Mouse (Mus musculus) midbrain, embryonic 12.5 days (tissue): ENCODE data around the gene Dnmt3a. TPM values are rescaled to one million over a fixed set of nuclear protein-coding genes. Genes with fewer than 3 reads are reported as not detected.

Experiments
- ATAC-seq: fragments of 200-750 bp; cut with Nextera tagmentation; 2 replicates; pipeline ENCODE4 v1.8.0; 2017; ENCODE audit warnings: low read depth, moderate TSS enrichment, moderate library complexity; ENCODE audit not compliant: low FRiP score
- H3K27ac ChIP-seq: fragments of 300-500 bp; sonication (generic); replicated peaks from 2 replicates; pipeline ENCODE4 v1.5.1; 2016; ENCODE audit warnings: mild to moderate bottlenecking
- H3K27me3 ChIP-seq: fragments of 300-500 bp; sonication (generic); 2 replicates; pipeline ENCODE4 v1.6.1; 2016; ENCODE audit warnings: mild to moderate bottlenecking
- H3K36me3 ChIP-seq: fragments of 300-500 bp; sonication (generic); 2 replicates; pipeline ENCODE4 v1.6.1; 2016
- H3K4me1 ChIP-seq: fragments of 300-500 bp; sonication (generic); 2 replicates; pipeline ENCODE4 v1.6.1; 2016
- H3K4me2 ChIP-seq: fragments of 300-500 bp; sonication (generic); replicated peaks from 2 replicates; pipeline ENCODE4 v1.6.1; 2016; ENCODE audit warnings: mild to moderate bottlenecking, moderate library complexity
- H3K4me3 ChIP-seq: fragments of 300-500 bp; sonication (generic); 2 replicates; pipeline ENCODE4 v1.5.1; 2016; ENCODE audit warnings: mild to moderate bottlenecking
- H3K9ac ChIP-seq: fragments of 300-500 bp; sonication (generic); replicated peaks from 2 replicates; pipeline ENCODE4 v1.6.1; 2016; ENCODE audit warnings: mild to moderate bottlenecking, moderate library complexity
- H3K9me3 ChIP-seq: fragments of 300-500 bp; sonication (generic); 2 replicates; pipeline ENCODE4 v1.6.1; 2016; ENCODE audit warnings: mild to moderate bottlenecking
- WGBS: fragments of 180-500 bp; shearing (Covaris S2); methylation state at CpG from one replicate; pipeline ENCODE4 v1.1.7; 2016; 5-methylcytosine and 5-hydroxymethylcytosine counted together
- polyA plus RNA-seq: library from polyadenylated mRNA; unstranded; fragments of >200 nt; fragmentation: Nextera tagmentation; extraction: Ambion mirVana; gene quantifications from 2 replicates; pipeline ENCODE4 v1.2.1, GENCODE M21; 2016

Dnmt3a gene
- polyA plus RNA-seq, 1 experiment from 2014 or later: 143 TPM

DNA sequence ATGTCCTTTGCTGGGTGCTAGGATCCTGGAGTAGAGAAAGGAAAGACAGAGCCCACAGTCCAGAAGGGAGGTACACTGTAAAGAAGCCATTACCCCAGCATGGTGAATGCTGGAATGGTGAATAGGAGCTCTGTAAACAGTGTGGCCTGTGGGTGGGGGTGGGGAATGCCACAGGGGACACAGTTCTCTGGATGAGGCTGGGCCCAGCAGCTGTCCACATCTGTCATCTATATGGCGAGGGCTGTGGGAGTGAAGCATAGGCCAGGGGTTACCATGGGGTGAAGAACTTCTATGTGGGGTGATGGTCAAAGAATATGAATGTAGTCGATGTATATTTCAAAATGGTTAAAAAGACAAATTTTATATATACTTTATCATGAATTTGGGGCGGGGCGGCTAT, 52.9 kb downstream of the Dnmt3a start:
- H3K9me3 ChIP-seq: no peaks in the 10 kb centered on the region
- no peak overlapping the region for H3K9ac ChIP-seq
- H3K27me3 ChIP-seq: no peaks in the 10 kb centered on the region
- H3K4me2 ChIP-seq: no peak overlapping the region
- H3K4me1 ChIP-seq: peaks cover 3% of the 10 kb centered on the region; the same call in 1 of the 2 replicates
- 89% methylated on average over 4 of the region's 4 CpGs for WGBS
- H3K4me3 ChIP-seq: no peak overlapping the region
- peaks cover 5% of the 10 kb centered on the region; the same call in 1 of the 2 replicates for H3K36me3 ChIP-seq
- H3K27ac ChIP-seq: no peak overlapping the region
- no peak for ATAC-seq

DNA sequence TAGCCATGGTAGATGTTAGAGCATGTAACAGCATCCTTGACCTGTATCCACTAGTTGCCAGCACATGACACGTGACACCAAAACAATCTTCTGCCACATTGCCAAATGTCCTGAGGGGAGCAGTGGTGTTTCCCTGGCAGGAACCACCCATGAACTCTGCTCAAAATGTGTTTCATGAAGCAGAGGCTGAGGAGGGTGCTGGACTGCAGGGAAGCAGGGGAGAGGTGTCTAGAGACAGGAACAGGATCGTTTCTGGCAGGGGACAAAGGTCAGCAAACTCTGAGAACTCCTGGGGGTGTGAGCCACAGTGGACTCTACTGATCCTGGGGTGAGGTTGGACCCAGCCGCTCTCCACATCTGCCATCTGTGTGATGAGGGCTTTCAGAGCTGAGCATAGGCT, 53.7 kb downstream of the Dnmt3a start:
- Histone ChIP-seq H3K27ac (no peak overlapping the region), H3K4me3 (no peak overlapping the region), H3K9ac (no peak overlapping the region), H3K36me3 (peaks cover 5% of the 10 kb centered on the region; the same call in 1 of the 2 replicates), H3K9me3 (no peaks in the 10 kb centered on the region), H3K27me3 (no peaks in the 10 kb centered on the region), H3K4me2 (no peak overlapping the region), H3K4me1 (peaks cover 3% of the 10 kb centered on the region; the same call in 1 of the 2 replicates)
- ATAC-seq: no peak
- 71% methylated on average over 3 of the region's 3 CpGs for WGBS

DNA sequence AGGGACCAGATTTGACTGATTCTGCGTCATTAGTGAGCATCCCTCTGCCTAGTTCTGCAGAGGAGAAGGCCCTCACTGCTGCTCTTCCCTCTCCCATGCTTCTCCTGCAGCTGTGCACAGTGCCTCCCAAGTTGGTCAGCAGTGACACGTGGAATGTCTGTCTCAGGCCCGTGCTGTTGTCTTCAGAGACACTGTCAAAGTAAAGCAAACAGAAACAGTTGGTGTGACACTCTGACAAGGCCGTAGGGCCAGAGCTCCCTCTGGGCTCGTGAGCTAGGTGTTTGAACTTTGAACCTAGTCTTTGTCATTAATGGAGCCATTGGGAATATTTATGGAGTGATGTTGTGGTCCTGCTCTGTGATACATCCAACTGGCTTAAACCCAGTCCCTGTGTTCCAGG, 54.2 kb downstream of the Dnmt3a start:
- no peak for ATAC-seq

DNA sequence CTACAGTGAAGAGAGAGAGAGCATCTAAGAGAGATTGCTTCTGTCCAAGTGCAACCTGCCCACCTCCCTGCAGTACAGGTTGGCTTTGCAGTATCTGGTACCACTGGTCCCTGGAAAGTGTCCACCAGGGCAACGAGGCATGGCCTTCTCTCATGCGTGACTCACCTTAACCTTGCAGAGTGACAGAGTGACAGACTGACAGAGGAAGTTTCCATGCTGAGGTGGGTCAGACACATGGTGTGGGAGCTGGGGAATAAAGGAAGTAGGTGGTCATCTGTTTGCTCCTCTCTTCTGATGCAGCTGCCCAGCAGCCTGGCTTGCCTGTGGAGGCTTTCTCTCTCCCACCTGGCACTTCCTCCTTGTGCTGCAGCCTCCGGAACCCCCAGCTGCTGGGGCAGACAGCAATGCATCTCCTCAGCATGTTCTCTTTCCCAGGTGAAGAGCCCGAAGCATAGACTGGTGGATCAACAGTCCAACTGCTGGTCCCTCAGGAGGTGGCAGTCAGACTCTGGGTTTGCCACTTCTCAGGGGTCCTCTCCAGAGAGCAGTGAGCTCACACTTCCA, 55.9 kb downstream of the Dnmt3a start:
- Histone ChIP-seq H3K9ac (no peak overlapping the region), H3K36me3 (peaks cover 18% of the 10 kb centered on the region), H3K4me1 (no peaks in the 10 kb centered on the region), H3K4me2 (no peak overlapping the region), H3K27ac (no peak overlapping the region), H3K4me3 (no peak overlapping the region), H3K27me3 (no peaks in the 10 kb centered on the region), H3K9me3 (no peaks in the 10 kb centered on the region)
- no peak for ATAC-seq
- WGBS: 80% methylated on average over 4 of the region's 4 CpGs

More for the DNA sequence above, 54.2 kb downstream of the Dnmt3a start:
- Histone ChIP-seq H3K27me3 (no peaks in the 10 kb centered on the region), H3K36me3 (peaks cover 5% of the 10 kb centered on the region; the same call in 1 of the 2 replicates), H3K4me1 (peaks cover 3% of the 10 kb centered on the region; the same call in 1 of the 2 replicates), H3K9me3 (no peaks in the 10 kb centered on the region), H3K4me2 (no peak overlapping the region), H3K9ac (no peak overlapping the region), H3K4me3 (no peak overlapping the region), H3K27ac (no peak overlapping the region)
- 64% methylated on average over 5 of the region's 5 CpGs for WGBS

DNA sequence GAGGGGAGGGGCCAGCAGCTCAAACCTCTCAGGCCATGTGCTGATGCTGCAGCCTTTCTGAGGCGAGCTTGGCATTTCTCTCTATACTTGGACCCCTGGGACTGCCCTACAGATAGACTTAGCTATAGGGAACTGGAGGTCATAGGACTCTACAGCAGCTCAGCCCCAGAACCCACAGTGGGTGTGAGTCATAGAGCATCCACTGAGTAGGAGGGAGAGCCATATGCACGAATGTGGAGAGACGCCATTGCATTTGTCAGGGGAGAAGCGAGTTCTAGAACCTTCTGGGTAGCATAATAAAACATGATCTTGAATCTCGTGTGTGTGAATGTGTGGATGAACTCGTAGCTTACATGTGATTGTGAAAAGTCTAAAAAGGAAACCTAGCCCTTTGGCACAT, 56.4 kb downstream of the Dnmt3a start:
- Histone ChIP-seq H3K27ac (no peak overlapping the region), H3K4me2 (no peak overlapping the region), H3K4me1 (no peaks in the 10 kb centered on the region), H3K9ac (no peak overlapping the region), H3K9me3 (no peaks in the 10 kb centered on the region), H3K4me3 (no peak overlapping the region), H3K36me3 (peaks cover 14% of the 10 kb centered on the region), H3K27me3 (no peaks in the 10 kb centered on the region)
- ATAC-seq: no peak
- WGBS: 85% methylated on average over 6 of the region's 6 CpGs

DNA sequence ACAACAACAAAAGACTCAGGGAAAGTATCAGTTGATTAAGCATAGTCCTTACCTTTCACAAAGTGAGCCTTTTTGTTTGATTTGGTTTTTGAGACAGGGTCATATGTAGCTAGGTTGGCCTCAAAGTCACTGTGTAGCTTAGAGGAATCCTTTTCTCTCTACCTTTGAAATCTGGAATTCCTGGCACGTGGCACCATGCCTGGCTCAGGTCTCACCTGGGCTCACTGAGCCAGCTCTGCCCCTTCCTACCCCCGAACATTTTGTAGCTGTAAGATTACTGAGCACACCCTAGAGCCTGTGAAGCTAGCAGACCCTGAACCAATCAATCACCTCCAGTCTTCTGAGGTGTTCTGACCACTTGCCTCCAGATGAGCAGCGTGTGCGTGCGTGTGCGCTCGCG, 58.4 kb downstream of the Dnmt3a start:
- H3K27ac ChIP-seq: no peak overlapping the region
- 92% methylated on average over 8 of the region's 8 CpGs for WGBS

DNA sequence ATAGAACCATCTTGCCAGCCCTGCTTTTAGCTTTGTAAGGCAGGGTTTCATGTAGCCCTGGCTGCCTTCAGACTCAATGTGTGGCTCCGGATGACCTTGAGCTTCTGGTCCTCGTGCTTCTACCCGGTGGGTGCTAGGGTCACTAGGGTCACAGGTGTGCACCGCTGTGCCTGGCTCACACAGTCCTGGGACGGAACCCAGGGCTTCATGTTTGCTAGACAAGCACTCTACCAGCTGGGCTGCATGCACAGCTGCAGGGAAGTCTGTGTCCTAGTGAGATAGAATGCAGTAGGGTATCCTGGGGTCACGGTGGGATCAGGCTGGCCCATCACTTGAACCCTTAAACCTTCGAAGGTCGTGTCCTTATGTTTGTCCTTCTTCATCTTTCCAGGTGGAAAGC, 59.8 kb downstream of the Dnmt3a start:
- Histone ChIP-seq H3K27ac (no peak overlapping the region), H3K36me3 (peaks cover 13% of the 10 kb centered on the region)

More for the DNA sequence above, 58.4 kb downstream of the Dnmt3a start:
- ATAC-seq: no peak
- no peak overlapping the region for H3K4me2 ChIP-seq
- no peaks in the 10 kb centered on the region for H3K4me1 ChIP-seq
- no peaks in the 10 kb centered on the region for H3K9me3 ChIP-seq
- no peaks in the 10 kb centered on the region for H3K27me3 ChIP-seq
- peaks cover 13% of the 10 kb centered on the region for H3K36me3 ChIP-seq
- no peak overlapping the region for H3K4me3 ChIP-seq
- no peak overlapping the region for H3K9ac ChIP-seq

DNA sequence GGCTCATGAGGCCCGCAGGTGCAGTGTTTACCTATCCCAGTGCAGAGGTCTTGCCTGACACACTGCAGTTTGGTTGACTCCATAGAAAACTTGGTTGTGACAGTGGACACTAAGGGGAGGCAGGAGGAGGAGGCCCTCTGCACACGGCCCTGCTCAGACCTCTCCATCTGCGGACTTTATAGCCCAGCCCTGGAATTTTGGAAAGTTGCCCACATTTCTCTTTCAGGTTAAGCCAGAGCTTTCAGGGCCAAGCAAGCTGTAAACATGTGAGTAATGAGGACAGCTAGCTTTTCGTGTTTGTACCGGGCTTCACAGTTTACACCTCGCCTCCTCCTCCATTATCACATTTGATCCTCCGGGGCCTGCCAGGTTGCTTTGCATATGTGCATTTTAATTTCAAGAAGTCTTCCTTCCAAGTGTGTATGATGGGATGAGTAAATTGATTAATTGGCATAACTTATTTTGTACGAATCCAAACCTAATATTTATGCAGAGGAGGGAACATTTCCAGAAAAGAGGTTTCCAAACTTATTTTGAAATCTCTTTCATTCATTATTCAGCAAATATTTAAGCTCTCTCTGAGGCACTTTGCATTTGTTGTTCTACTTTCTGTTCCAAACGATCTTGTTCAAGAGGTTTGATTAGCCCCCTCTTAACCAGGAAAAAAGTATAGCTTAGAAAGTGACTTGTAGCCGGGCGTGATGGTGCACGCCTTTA, 61.0 kb downstream of the Dnmt3a start:
- Histone ChIP-seq H3K27me3 (no peaks in the 10 kb centered on the region), H3K27ac (no peak overlapping the region), H3K4me1 (peaks cover 11% of the 10 kb centered on the region), H3K9ac (no peak overlapping the region), H3K4me3 (no peak overlapping the region), H3K9me3 (no peaks in the 10 kb centered on the region), H3K4me2 (no peak overlapping the region), H3K36me3 (peaks cover 13% of the 10 kb centered on the region)
- no peak for ATAC-seq
- 87% methylated on average over 12 of the region's 12 CpGs for WGBS

More for the DNA sequence above, 59.8 kb downstream of the Dnmt3a start:
- H3K4me3 ChIP-seq: no peak overlapping the region
- WGBS: 93% methylated on average over 8 of the region's 8 CpGs
- no peak for ATAC-seq
- H3K9ac ChIP-seq: no peak overlapping the region
- no peak overlapping the region for H3K4me2 ChIP-seq
- no peaks in the 10 kb centered on the region for H3K9me3 ChIP-seq
- no peaks in the 10 kb centered on the region for H3K4me1 ChIP-seq
- H3K27me3 ChIP-seq: no peaks in the 10 kb centered on the region

DNA sequence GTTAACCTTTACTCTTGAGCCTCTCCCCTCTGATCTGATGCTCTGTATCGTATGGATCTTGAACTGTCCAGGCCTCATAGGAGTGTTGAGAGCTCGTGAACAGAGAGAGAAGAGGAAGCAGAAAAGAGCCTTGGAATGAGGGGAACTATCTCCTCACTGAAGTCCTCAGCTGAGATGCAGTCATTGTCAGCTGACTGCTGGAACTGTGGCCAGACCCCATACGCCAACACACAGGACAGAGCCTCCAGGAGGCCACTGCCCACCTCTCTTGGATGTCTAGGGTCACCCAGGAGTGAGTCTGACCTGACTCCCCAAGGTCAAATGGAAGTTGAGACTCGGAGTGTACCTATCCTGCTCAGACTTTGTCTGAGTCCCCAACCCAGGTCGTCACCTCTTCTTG, 62.3 kb downstream of the Dnmt3a start:
- Histone ChIP-seq H3K9ac (no peak overlapping the region), H3K9me3 (no peaks in the 10 kb centered on the region), H3K27me3 (no peaks in the 10 kb centered on the region), H3K36me3 (peaks cover 13% of the 10 kb centered on the region), H3K27ac (no peak overlapping the region), H3K4me3 (no peak overlapping the region), H3K4me1 (peaks cover 11% of the 10 kb centered on the region), H3K4me2 (no peak overlapping the region)
- no peak for ATAC-seq
- 84% methylated on average over 5 of the region's 5 CpGs for WGBS

DNA sequence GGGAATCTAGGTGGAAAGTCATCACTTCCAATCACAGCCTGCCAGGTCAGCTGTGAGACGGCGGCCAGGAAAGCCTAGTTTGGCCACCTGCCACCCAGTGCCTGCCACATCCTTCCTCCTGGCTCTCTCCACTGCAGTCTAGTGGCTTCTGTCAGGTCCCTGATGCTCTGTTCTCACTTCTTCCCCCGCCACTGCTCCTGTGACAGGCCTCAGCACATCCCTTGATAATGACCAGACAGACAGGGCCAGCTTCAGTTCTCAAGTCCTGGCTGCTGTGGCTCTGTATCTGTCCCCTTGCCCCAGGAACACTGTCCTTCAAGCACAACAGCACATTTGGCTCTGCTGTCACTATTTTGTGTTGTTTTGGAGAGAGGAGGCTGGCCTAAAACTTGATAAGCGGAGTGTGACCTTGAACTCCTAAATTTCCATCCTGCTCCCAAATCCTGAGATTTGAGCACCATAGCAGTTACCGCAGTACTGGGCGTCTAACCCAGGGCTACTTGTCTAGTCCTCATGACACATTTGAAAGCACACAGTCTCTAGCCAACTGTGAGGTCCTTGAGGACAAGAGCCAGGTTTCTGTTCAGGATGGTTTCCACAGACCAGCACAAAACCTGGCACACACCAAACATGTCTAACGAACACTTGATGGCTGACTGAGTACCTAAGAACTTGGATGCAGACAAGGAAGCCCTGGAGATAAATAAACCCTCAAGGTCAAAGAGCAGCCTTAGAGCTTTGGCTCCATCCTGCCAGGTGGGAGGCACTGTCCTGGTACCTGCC, 63.1 kb downstream of the Dnmt3a start:
- no peak for ATAC-seq
- H3K4me2 ChIP-seq: no peak overlapping the region
- no peak overlapping the region for H3K9ac ChIP-seq
- no peaks in the 10 kb centered on the region for H3K27me3 ChIP-seq
- no peaks in the 10 kb centered on the region for H3K9me3 ChIP-seq
- 88% methylated on average over 7 of the region's 7 CpGs for WGBS
- peaks cover 11% of the 10 kb centered on the region for H3K4me1 ChIP-seq
- H3K4me3 ChIP-seq: no peak overlapping the region
- peaks cover 17% of the 10 kb centered on the region for H3K36me3 ChIP-seq
- H3K27ac ChIP-seq: no peak overlapping the region

DNA sequence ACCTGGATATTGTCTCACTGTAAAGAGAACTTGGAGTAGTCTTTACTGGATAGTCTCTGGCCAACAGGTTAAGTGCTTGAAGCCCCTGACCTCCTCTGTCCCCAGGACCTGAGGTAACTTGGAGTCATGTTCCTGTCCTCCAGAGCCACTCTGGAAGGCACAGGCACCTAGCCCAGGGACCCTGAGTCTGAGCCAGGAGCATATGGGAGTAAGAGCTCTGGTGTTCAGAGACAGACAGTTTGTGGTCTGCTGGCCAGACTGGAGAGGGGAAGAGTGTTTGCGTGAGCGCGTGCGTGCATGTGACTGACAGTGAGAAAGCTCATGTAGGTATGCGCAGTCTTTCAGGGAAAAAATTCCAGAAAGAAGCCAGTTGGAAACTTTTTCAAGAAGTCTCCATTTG, 64.2 kb downstream of the Dnmt3a start:
- peaks cover 17% of the 10 kb centered on the region for H3K36me3 ChIP-seq
- no peaks in the 10 kb centered on the region for H3K27me3 ChIP-seq
- H3K4me3 ChIP-seq: no peak overlapping the region
- H3K4me1 ChIP-seq: peaks cover 11% of the 10 kb centered on the region
- no peak overlapping the region for H3K4me2 ChIP-seq
- 96% methylated on average over 5 of the region's 5 CpGs for WGBS
- no peak overlapping the region for H3K27ac ChIP-seq
- H3K9me3 ChIP-seq: no peaks in the 10 kb centered on the region
- ATAC-seq: no peak
- no peak overlapping the region for H3K9ac ChIP-seq
